Comparison of ENCODE assay signal across 8 mouse cellular contexts in the genomic region with DNA sequence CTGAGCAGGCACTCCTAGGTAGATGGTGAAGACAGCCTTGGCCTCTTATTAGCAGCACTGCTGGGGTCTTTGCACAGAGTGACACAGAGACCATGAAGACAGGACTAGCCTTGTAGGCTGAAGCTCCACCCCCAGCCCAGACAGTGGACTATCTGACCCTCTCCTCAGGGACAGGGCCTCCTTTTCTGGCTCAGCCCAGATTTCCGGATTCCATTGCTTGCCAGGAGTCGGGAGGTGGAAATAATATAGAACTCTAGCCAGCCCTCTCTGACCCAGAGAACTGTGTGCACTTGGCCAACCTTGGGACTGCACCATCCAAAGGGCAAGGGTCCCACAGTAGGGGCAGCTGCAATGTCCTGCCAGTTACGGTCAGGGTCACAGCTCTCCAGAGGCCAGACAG. TPM values are rescaled to one million over a fixed set of nuclear protein-coding genes. Genes with fewer than 3 reads are reported as not detected.
DNase-seq lines count a peak whose midpoint lies in the region; ATAC-seq and TF ChIP-seq lines count a peak whose summit lies in the region.

No protein-coding gene starts in this region.

- H3K36me3 ChIP-seq in forebrain, embryonic 12.5 days (replicated peaks) = no peaks in the 10 kb centered on the region; the same call in 1 of the 2 replicates
- no peaks in the 10 kb centered on the region for H3K36me3 ChIP-seq in forebrain, embryonic 16.5 days (ENCODE audit: control insufficient read depth, insufficient read depth)
- no peaks in the 10 kb centered on the region for H3K36me3 ChIP-seq in lung, embryonic 14.5 days (ENCODE audit: insufficient read depth)

- TF ChIP-seq CTCF in lung, embryonic 14.5 days (IDR thresholded peaks at IDR 0.05; ENCODE audit: low read depth) = no peak

- no peaks in the 10 kb centered on the region for H3K27me3 ChIP-seq in forebrain, embryonic 12.5 days
- no peaks in the 10 kb centered on the region for H3K27me3 ChIP-seq in forebrain, embryonic 16.5 days (replicated peaks; ENCODE audit: control insufficient read depth, insufficient read depth, low read length)
- H3K27me3 ChIP-seq in lung, embryonic 14.5 days (ENCODE audit: insufficient read depth, low read length) = no peaks in the 10 kb centered on the region

- H3K9ac ChIP-seq in forebrain, embryonic 12.5 days = no peak overlapping the region
- no peak overlapping the region for H3K9ac ChIP-seq in forebrain, embryonic 16.5 days (replicated peaks; ENCODE audit: low read depth, low read length)
- no peak overlapping the region for H3K9ac ChIP-seq in lung, embryonic 14.5 days

- no peaks in the 10 kb centered on the region for H3K9me3 ChIP-seq in forebrain, embryonic 12.5 days
- H3K9me3 ChIP-seq in forebrain, embryonic 16.5 days (ENCODE audit: control insufficient read depth, low read length) = no peaks in the 10 kb centered on the region
- H3K9me3 ChIP-seq in lung, embryonic 14.5 days (ENCODE audit: low read depth, low read length) = no peaks in the 10 kb centered on the region

- 80% methylated on average over 3 of the region's 3 CpGs for WGBS in forebrain, embryonic 12.5 days
- WGBS in forebrain, embryonic 16.5 days = 69% methylated on average over 3 of the region's 3 CpGs
- WGBS in lung, embryonic 14.5 days = 45% methylated on average over 3 of the region's 3 CpGs

- H3K4me2 ChIP-seq in forebrain, embryonic 12.5 days = no peak overlapping the region
- H3K4me2 ChIP-seq in forebrain, embryonic 16.5 days (ENCODE audit: low read length) = no peak overlapping the region
- no peak overlapping the region for H3K4me2 ChIP-seq in lung, embryonic 14.5 days

- ATAC-seq in forebrain, embryonic 12.5 days (ENCODE audit: low FRiP score) = no peak
- ATAC-seq in forebrain, embryonic 16.5 days = no peak
- peak; percentile 86 for ATAC-seq in lung, embryonic 14.5 days (ENCODE audit: insufficient read depth)

- intact Hi-C loops in heart, postnatal 36 days (cut with DNase I) = loop anchor here (2.0 kb wide), 2 partner anchors 17 to 33 kb away; no protein-coding TSS in a partner anchor

- peak; percentile 51 for DNase-seq in adrenal gland, postnatal 25 days
- peak; percentile 75 to 76 for DNase-seq in heart, postnatal 36 days
- peak; percentile 69 for DNase-seq in lung, embryonic 14.5 days
- DNase-seq in frontal cortex, postnatal 14 days (ENCODE audit: low spot score in 2 of 2) = no peak
- DNase-seq in embryo, embryonic 11 days = no peak
- DNase-seq in urinary bladder, postnatal 25 days (ENCODE audit: low spot score) = no peak

- no peaks in the 10 kb centered on the region for H3K4me1 ChIP-seq in forebrain, embryonic 12.5 days
- H3K4me1 ChIP-seq in forebrain, embryonic 16.5 days (replicated peaks; ENCODE audit: control insufficient read depth, insufficient read depth, low read length) = no peaks in the 10 kb centered on the region
- H3K4me1 ChIP-seq in lung, embryonic 14.5 days (ENCODE audit: insufficient read depth) = peaks cover 18% of the 10 kb centered on the region

- H3K27ac ChIP-seq in forebrain, embryonic 12.5 days = 0 out of 2 replicates have a peak overlapping the region, but pooled peaks have one; percentile 42
- no peak overlapping the region for H3K27ac ChIP-seq in forebrain, embryonic 16.5 days (ENCODE audit: low read length)
- peak overlapping the region; percentile 67; the same call in 1 of the 2 replicates for H3K27ac ChIP-seq in lung, embryonic 14.5 days (ENCODE audit: low read depth)

- no peak overlapping the region for H3K4me3 ChIP-seq in forebrain, embryonic 12.5 days (replicated peaks)
- H3K4me3 ChIP-seq in forebrain, embryonic 16.5 days (replicated peaks; ENCODE audit: low read length) = no peak overlapping the region
- H3K4me3 ChIP-seq in lung, embryonic 14.5 days (ENCODE audit: low read depth, low read length) = no peak overlapping the region

RNA-seq across cellular contexts. Expression of gene Cd81, which starts 10.4 kb away (rescaled TPM):
- 199 and 205 TPM in 2 replicates for polyA plus RNA-seq in forebrain, embryonic 12.5 days (2016; fragmentation: Nextera tagmentation; extraction: Ambion mirVana)
- polyA plus RNA-seq in forebrain, embryonic 16.5 days (2015; fragmentation: Nextera tagmentation; extraction: Ambion mirVana) = 319 and 342 TPM in 2 replicates
- total RNA-seq in adrenal gland, postnatal 25 days (2021) = 757 and 789 TPM in 2 replicates
- total RNA-seq in heart, postnatal 36 days (2021) = 100 to 1,000 TPM; 398 to 441 TPM
- polyA plus RNA-seq in lung, embryonic 14.5 days (2014; fragmentation: Nextera tagmentation; extraction: Ambion mirVana) = 654 and 667 TPM in 2 replicates

RNA-seq across cellular contexts. Expression of gene Tssc4, which starts 27.0 kb away (rescaled TPM):
- polyA plus RNA-seq in forebrain, embryonic 12.5 days (2016; fragmentation: Nextera tagmentation; extraction: Ambion mirVana) = 106 and 108 TPM in 2 replicates
- 99.7 and 109 TPM in 2 replicates for polyA plus RNA-seq in forebrain, embryonic 16.5 days (2015; fragmentation: Nextera tagmentation; extraction: Ambion mirVana)
- 32.2 and 32.7 TPM in 2 replicates for total RNA-seq in adrenal gland, postnatal 25 days (2021)
- 10 to 100 TPM; 15.3 TPM for total RNA-seq in heart, postnatal 36 days (2021)
- polyA plus RNA-seq in lung, embryonic 14.5 days (2014; fragmentation: Nextera tagmentation; extraction: Ambion mirVana) = 65.2 and 75.6 TPM in 2 replicates

RNA-seq across cellular contexts. Expression of gene Tspan32, which starts 37.2 kb away (rescaled TPM):
- 1.3 and 1.5 TPM in 2 replicates for polyA plus RNA-seq in forebrain, embryonic 12.5 days (2016; fragmentation: Nextera tagmentation; extraction: Ambion mirVana)
- 0.32 and 0.53 TPM in 2 replicates for polyA plus RNA-seq in forebrain, embryonic 16.5 days (2015; fragmentation: Nextera tagmentation; extraction: Ambion mirVana)
- total RNA-seq in adrenal gland, postnatal 25 days (2021) = 0.21 TPM in 1 of 2 replicates, not detected in the other
- under 1 TPM; 0.28 to 0.46 TPM for total RNA-seq in heart, postnatal 36 days (2021)
- 1.1 and 2.1 TPM in 2 replicates for polyA plus RNA-seq in lung, embryonic 14.5 days (2014; fragmentation: Nextera tagmentation; extraction: Ambion mirVana)

RNA-seq across cellular contexts. Expression of gene Trpm5, which starts 52.4 kb away (rescaled TPM):
- polyA plus RNA-seq in forebrain, embryonic 12.5 days (2016; fragmentation: Nextera tagmentation; extraction: Ambion mirVana) = 1.1 and 1.3 TPM in 2 replicates
- polyA plus RNA-seq in forebrain, embryonic 16.5 days (2015; fragmentation: Nextera tagmentation; extraction: Ambion mirVana) = 1.1 and 1.2 TPM in 2 replicates
- 0.24 TPM in 1 of 2 replicates, not detected in the other for total RNA-seq in adrenal gland, postnatal 25 days (2021)
- total RNA-seq in heart, postnatal 36 days (2021) = not detected
- 4.7 and 5.7 TPM in 2 replicates for polyA plus RNA-seq in lung, embryonic 14.5 days (2014; fragmentation: Nextera tagmentation; extraction: Ambion mirVana)

Comparison
In these comparisons a context has a peak if more than half of its experiments do, and no peak if none do; other contexts are left out.
1. DNase-seq: peak in adrenal gland, postnatal 25 days (single experiment), heart, postnatal 36 days (2 of 2) and lung, embryonic 14.5 days (single experiment); none in frontal cortex, postnatal 14 days (0 of 2), embryo, embryonic 11 days (single experiment) and urinary bladder, postnatal 25 days (single experiment).